Mouse (Mus musculus) small intestine, adult 2 months (tissue): ENCODE results near the gene Vmn1r217.

Source experiments
- CTCF ChIP-seq: fragments of 200-500 bp; IDR thresholded peaks from 2 replicates; pipeline ENCODE4 v1.5.1; 2012; ENCODE audit warnings: low read depth, mild to moderate bottlenecking, control low read depth, inconsistent platforms, low read length, moderate library complexity, mixed read lengths; ENCODE audit not compliant: insufficient replicate concordance, insufficient read length; ENCODE audit errors: extremely low read depth
- POLR2A ChIP-seq: fragments of 200-500 bp; IDR thresholded peaks from 2 replicates; pipeline ENCODE4 v1.6.1; 2012; ENCODE audit warnings: low read depth, mild to moderate bottlenecking, control low read depth, inconsistent platforms, low read length, moderate library complexity

- TF ChIP-seq CTCF (no peak), POLR2A (no peak)
These were observed 41.0 kb upstream of the Vmn1r217 start, which contains the start of gene Vmn1r219 for GRCm38 (mm10) chr13:23159012-23159411.
